Mouse (Mus musculus) lung, postnatal 0 days (tissue): ENCODE measurements around the gene Mmachc. TPM values are rescaled to one million over a fixed set of nuclear protein-coding genes. Genes with fewer than 3 reads are reported as not detected.
"Not testable (repeated sequence)": the region's sequence is repeated elsewhere in the genome, so short reads cannot be mapped to it uniquely, and the experiment has no call there.

ENCODE experiments used
- ATAC-seq: fragments of 200-750 bp; cut with Nextera tagmentation; 2 replicates; pipeline ENCODE4 v1.8.0; 2017; ENCODE audit warnings: moderate library complexity
- DNase-seq: peaks from one replicate; pipeline ENCODE4 v3.0.0-alpha.2; 2016; ENCODE audit warnings: low spot score
- H3K27ac ChIP-seq: fragments of 300-500 bp; sonication (generic); 2 replicates; pipeline ENCODE4 v1.5.1; 2014; ENCODE audit warnings: antibody characterized with exemption, mild to moderate bottlenecking, low read length, mixed read lengths
- H3K27me3 ChIP-seq: fragments of 300-500 bp; sonication (generic); replicated peaks from 2 replicates; pipeline ENCODE4 v1.6.1; 2014; ENCODE audit warnings: low read length, mixed read lengths; ENCODE audit not compliant: insufficient read depth
- H3K36me3 ChIP-seq: fragments of 300-500 bp; sonication (generic); 2 replicates; pipeline ENCODE4 v1.6.1; 2014; ENCODE audit warnings: low read length, mixed read lengths; ENCODE audit not compliant: insufficient read depth
- H3K4me1 ChIP-seq: fragments of 300-500 bp; sonication (generic); 2 replicates; pipeline ENCODE4 v1.6.1; 2014; ENCODE audit warnings: antibody characterized with exemption, low read depth, low read length, mixed read lengths; ENCODE audit not compliant: insufficient read depth
- H3K4me2 ChIP-seq: fragments of 300-500 bp; sonication (generic); replicated peaks from 2 replicates; pipeline ENCODE4 v1.6.1; 2014; ENCODE audit warnings: low read depth, mild to moderate bottlenecking, low read length, moderate library complexity, mixed read lengths
- H3K4me3 ChIP-seq: fragments of 300-500 bp; sonication (generic); 2 replicates; pipeline ENCODE4 v1.5.1; 2014; ENCODE audit warnings: low read depth, low read length
- H3K9ac ChIP-seq: fragments of 300-500 bp; sonication (generic); replicated peaks from 2 replicates; pipeline ENCODE4 v1.6.1; 2014; ENCODE audit warnings: low read depth, mild to moderate bottlenecking
- H3K9me3 ChIP-seq: fragments of 300-500 bp; sonication (generic); 2 replicates; pipeline ENCODE4 v1.6.1; 2016; ENCODE audit warnings: low read length, mixed read lengths
- CTCF ChIP-seq: IDR thresholded peaks from 2 replicates; pipeline ENCODE4 v1.5.1; 2016; ENCODE audit warnings: antibody characterized with exemption, mild to moderate bottlenecking
- EP300 ChIP-seq: IDR thresholded peaks from 2 replicates; pipeline ENCODE4 v1.6.1; 2016; ENCODE audit warnings: antibody characterized with exemption, mild to moderate bottlenecking, control low read depth
- WGBS: fragments of 180-500 bp; shearing (Covaris S2); extraction: QIAGEN DNeasy Blood & Tissue Kit; methylation state at CpG from one replicate; pipeline ENCODE4 v1.1.7; 2014; 5-methylcytosine and 5-hydroxymethylcytosine counted together
- polyA plus RNA-seq: library from polyadenylated mRNA; unstranded; fragments of >200 nt; fragmentation: Nextera tagmentation; extraction: Ambion mirVana; gene quantifications from 2 replicates; pipeline ENCODE4 v1.2.1, GENCODE M21; 2015

Mmachc gene
- polyA plus RNA-seq, 1 experiment from 2014 or later, result 7.1 TPM

DNA sequence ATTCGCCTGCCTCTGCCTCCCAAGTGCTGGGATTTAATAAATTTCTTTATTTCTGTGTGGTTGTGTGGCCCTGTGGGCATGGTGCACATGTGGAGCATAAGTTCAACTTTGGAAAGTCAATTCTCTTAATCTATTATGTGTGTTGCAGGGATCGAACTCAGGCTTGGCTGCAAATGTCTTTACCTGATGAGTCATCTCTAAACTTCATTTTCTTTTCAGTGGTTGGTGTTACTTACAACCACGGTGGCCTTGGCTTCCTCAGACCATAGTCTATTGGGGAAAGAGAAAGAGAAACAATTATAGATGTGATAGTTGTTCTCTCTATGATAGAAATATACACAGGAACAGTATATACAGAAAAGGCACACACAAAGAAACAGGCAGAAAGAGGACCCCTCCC, 32.2 kb downstream of the Mmachc start:
- H3K9me3 ChIP-seq, result no peaks in the 10 kb centered on the region
- H3K27ac ChIP-seq, result no peak overlapping the region
- no peak for TF ChIP-seq EP300
- no peak for TF ChIP-seq CTCF
- H3K9ac ChIP-seq, result no peak overlapping the region
- no peaks in the 10 kb centered on the region for H3K27me3 ChIP-seq
- no peak overlapping the region for H3K4me3 ChIP-seq
- no peak for ATAC-seq
- no peaks in the 10 kb centered on the region for H3K36me3 ChIP-seq
- no peak for DNase-seq
- WGBS, result 83% methylated on average over 3 of the region's 3 CpGs
- H3K4me2 ChIP-seq, result no peak overlapping the region
- H3K4me1 ChIP-seq, result no peaks in the 10 kb centered on the region

GRCm38 (mm10) chr4:116674761-116675160, 33.4 kb downstream of the Mmachc start:
- DNase-seq, result not testable (repeated sequence)

DNA sequence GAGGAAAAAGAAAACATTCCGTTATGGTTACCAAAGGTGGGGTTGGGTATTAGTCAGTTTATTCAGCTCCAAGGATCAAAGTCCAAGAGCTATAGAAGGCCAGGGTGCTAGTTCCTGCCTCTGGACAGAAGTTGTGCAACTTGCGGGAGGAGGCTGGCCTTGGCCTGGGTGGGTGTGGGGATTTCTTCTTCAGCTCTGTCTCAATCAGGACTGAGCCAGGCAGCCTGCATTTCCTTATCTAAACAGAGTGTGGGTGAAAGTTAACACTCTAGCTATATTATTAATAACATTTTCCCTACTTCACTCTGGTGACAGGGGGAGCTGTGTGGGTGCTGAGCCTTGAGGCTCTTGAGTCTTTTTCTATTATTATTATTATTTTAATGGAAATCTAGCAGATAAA, 35.4 kb downstream of the Mmachc start:
- 10% methylated on average over 2 of the region's 2 CpGs for WGBS
- Histone ChIP-seq H3K4me1 (no peaks in the 10 kb centered on the region), H3K9me3 (no peaks in the 10 kb centered on the region), H3K27me3 (no peaks in the 10 kb centered on the region), H3K4me3 (no peak overlapping the region), H3K9ac (no peak overlapping the region), H3K4me2 (no peak overlapping the region), H3K27ac (peak overlapping the region; percentile 43), H3K36me3 (no peaks in the 10 kb centered on the region)
- ATAC-seq (peak; percentile 95), DNase-seq (peak; percentile 94)
- TF ChIP-seq CTCF (no peak), EP300 (peak; percentile 53; the same call in 1 of the 2 replicates)

More at GRCm38 (mm10) chr4:116674761-116675160, 33.4 kb downstream of the Mmachc start:
- not testable (repeated sequence) for H3K9me3 ChIP-seq, H3K4me2 ChIP-seq, H3K36me3 ChIP-seq, H3K27ac ChIP-seq, H3K4me3 ChIP-seq, H3K27me3 ChIP-seq, ATAC-seq, H3K9ac ChIP-seq, H3K4me1 ChIP-seq
- 95% methylated on average over 6 of the region's 6 CpGs for WGBS

DNA sequence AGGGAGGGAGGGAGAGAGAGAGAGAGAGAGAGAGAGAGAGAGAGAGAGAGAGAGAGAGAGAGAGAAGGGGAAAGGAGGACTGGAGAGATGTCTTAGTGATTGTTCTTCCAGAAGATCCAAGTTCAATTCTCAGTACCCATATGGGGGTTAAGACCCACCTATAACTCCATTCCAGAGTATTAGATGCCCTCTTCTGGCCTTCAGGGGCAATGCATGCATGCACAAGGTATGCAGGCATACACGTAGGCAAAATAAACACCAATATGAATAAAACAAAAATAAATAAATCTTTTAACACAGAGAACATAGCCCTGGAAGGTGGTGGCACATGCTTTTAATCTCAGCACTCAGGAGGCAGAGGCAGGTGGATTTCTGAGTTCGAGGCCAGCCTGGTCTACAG, 38.9 kb downstream of the Mmachc start:
- H3K4me2 ChIP-seq, result no peak overlapping the region
- no peaks in the 10 kb centered on the region for H3K9me3 ChIP-seq
- no peaks in the 10 kb centered on the region for H3K36me3 ChIP-seq
- no peaks in the 10 kb centered on the region for H3K4me1 ChIP-seq
- no peaks in the 10 kb centered on the region for H3K27me3 ChIP-seq
- no peak for TF ChIP-seq EP300
- peak; percentile 63 for TF ChIP-seq CTCF
- DNase-seq (no peak), ATAC-seq (no peak)
- H3K27ac ChIP-seq, result no peak overlapping the region
- 49% methylated on average over 2 of the region's 2 CpGs for WGBS
- no peak overlapping the region for H3K9ac ChIP-seq
- no peak overlapping the region for H3K4me3 ChIP-seq

DNA sequence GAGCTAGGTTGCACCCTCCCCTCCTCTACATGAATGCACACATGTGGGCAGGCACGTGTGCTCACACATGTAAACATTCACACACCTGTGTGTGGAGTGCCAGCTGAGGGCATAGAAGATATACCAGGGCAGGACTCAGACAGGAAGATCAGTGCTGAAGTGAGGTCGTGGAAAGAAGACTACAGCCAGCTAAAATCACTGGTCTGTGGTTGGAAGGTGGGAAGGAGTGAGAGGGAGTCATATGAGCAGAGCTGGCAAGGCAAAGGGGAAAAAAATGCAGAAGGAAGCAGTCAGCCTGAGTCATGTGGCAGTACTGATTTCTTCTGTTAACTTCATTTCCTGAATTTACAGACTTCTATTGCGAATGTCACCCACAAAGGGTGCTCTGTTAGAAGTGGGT, 40.1 kb downstream of the Mmachc start:
- ATAC-seq (peak; percentile 46), DNase-seq (peak; percentile 60)
- H3K9me3 ChIP-seq, result no peaks in the 10 kb centered on the region
- no peak overlapping the region for H3K4me2 ChIP-seq
- no peaks in the 10 kb centered on the region for H3K27me3 ChIP-seq
- 28% methylated on average over 3 of the region's 3 CpGs for WGBS
- H3K36me3 ChIP-seq, result no peaks in the 10 kb centered on the region
- H3K27ac ChIP-seq, result peak overlapping the region; percentile 22; the same call in 1 of the 2 replicates
- no peak overlapping the region for H3K4me3 ChIP-seq
- no peaks in the 10 kb centered on the region for H3K4me1 ChIP-seq
- no peak overlapping the region for H3K9ac ChIP-seq
- TF ChIP-seq CTCF (no peak), EP300 (peak; percentile 21; the same call in 1 of the 2 replicates)

GRCm38 (mm10) chr4:116666625-116667024, 41.6 kb downstream of the Mmachc start:
- Histone ChIP-seq H3K4me3 (no peak overlapping the region), H3K36me3 (no peaks in the 10 kb centered on the region), H3K27ac (no peak overlapping the region), H3K9me3 (no peaks in the 10 kb centered on the region), H3K27me3 (no peaks in the 10 kb centered on the region), H3K4me1 (no peaks in the 10 kb centered on the region), H3K4me2 (no peak overlapping the region), H3K9ac (no peak overlapping the region)
- WGBS, result 49% methylated on average over 4 of the region's 4 CpGs
- TF ChIP-seq EP300 (no peak), CTCF (no peak)
- DNase-seq (no peak), ATAC-seq (no peak)

- Histone ChIP-seq H3K36me3 (no peaks in the 10 kb centered on the region), H3K4me2 (no peak overlapping the region), H3K9ac (no peak overlapping the region), H3K27me3 (no peaks in the 10 kb centered on the region), H3K9me3 (no peaks in the 10 kb centered on the region), H3K4me3 (no peak overlapping the region), H3K4me1 (no peaks in the 10 kb centered on the region), H3K27ac (no peak overlapping the region)
- no peak for DNase-seq
- 83% methylated on average over 1 of the region's 1 CpGs for WGBS
- TF ChIP-seq EP300, result no peak
- no peak for TF ChIP-seq CTCF
- ATAC-seq, result no peak
Measured at GRCm38 (mm10) chr4:116661998-116662397, 46.2 kb downstream of the Mmachc start.
